Mouse (Mus musculus) left cerebral cortex, adult 2 months (tissue): Measurements from ENCODE around the gene Cdh13. TPM values are rescaled to one million over a fixed set of nuclear protein-coding genes. Genes with fewer than 3 reads are reported as not detected.

ENCODE experiments used
- DNase-seq, 2 experiments: peaks; one replicate each; pipeline ENCODE4 v3.0.0; 2021 to 2022; ENCODE audit warnings: low spot score in 2 of 2, mixed read lengths in 1 of 2; ENCODE audit errors: extremely low spot score in 1 of 2
- H3K27ac ChIP-seq: fragments of 200-600 bp; 2 replicates; pipeline ENCODE4 v1.8.1; 2022
- H3K4me3 ChIP-seq: fragments of 200-600 bp; 2 replicates; pipeline ENCODE4 v1.8.1; 2022
- CTCF ChIP-seq: fragments of 200-600 bp; IDR thresholded peaks from 2 replicates; pipeline ENCODE4 v1.8.1; 2022; ENCODE audit warnings: antibody characterized with exemption, mild to moderate bottlenecking, moderate library complexity
- intact Hi-C: fragments of 180-260 bp; cut with DNase I; formaldehyde crosslinking; loops from one replicate; pipeline ENCODE4 v1.15.1; 2025
- long read RNA-seq, 2 experiments: library from polyadenylated mRNA; stranded (forward); transcript quantifications; one replicate each; pipeline ENCODE4 v2.0.0; 2021; ENCODE audit warnings: borderline mapping rate in 2 of 2
- total RNA-seq, 2 experiments: library from RNA; stranded (reverse); gene quantifications; 2 replicates each; pipeline ENCODE4 v1.2.3; 2021

Gene Cdh13
- 10 to 100 TPM; 69.9 to 74.8 TPM for total RNA-seq
- long read RNA-seq, experiment 1, partial matches to known transcripts: 88 of 94 reads
- long read RNA-seq, experiment 1, other reads (novel, unspliced or antisense): 6 of 94 reads
- long read RNA-seq, experiment 2, partial matches to known transcripts: 60 of 61 reads
- long read RNA-seq, experiment 2, other reads (novel, unspliced or antisense): 1 of 61 reads

GRCm38 (mm10) chr8:118283600-118284111 is at the start of gene Cdh13:
Cdh13 (plus strand) TSS chr8:118283733.
- H3K4me3 ChIP-seq: peak within 1 kb of the TSS; percentile 60
- H3K27ac ChIP-seq: peak within 1 kb of the TSS; percentile 78
- DNase-seq: peak; percentile 73 to 74
- no peak; the same call in 1 of the 2 replicates for TF ChIP-seq CTCF
- intact Hi-C loops: loop anchor here (10.0 kb wide), 2 partner anchors 431 to 659 kb away; no protein-coding TSS in a partner anchor

- TF ChIP-seq CTCF: no peak
- intact Hi-C loops: loop anchor here (5.0 kb wide), 1 partner anchor 303 kb away; no protein-coding TSS in a partner anchor
- no peak overlapping the region for H3K27ac ChIP-seq
- DNase-seq: no peak
- H3K4me3 ChIP-seq: no peak overlapping the region
These were observed 47.9 kb upstream of the Cdh13 start for GRCm38 (mm10) chr8:118235626-118236025.

- Histone ChIP-seq H3K4me3 (no peak overlapping the region), H3K27ac (no peak overlapping the region)
- intact Hi-C loops: loop anchor here (5.0 kb wide), 1 partner anchor 305 kb away; no protein-coding TSS in a partner anchor
- DNase-seq: peak; percentile 33 to 42
- TF ChIP-seq CTCF: peak; percentile 44
These were observed 46.3 kb upstream of the Cdh13 start for GRCm38 (mm10) chr8:118237150-118237620.

- DNase-seq: no peak
- intact Hi-C loops: loop anchor here (5.0 kb wide), 1 partner anchor 306 kb away; no protein-coding TSS in a partner anchor
- no peak overlapping the region for H3K27ac ChIP-seq
- TF ChIP-seq CTCF: no peak
- H3K4me3 ChIP-seq: no peak overlapping the region
These were observed 45.4 kb upstream of the Cdh13 start for GRCm38 (mm10) chr8:118238156-118238555.

- H3K4me3 ChIP-seq: no peak overlapping the region
- H3K27ac ChIP-seq: no peak overlapping the region
- intact Hi-C loops: loop anchor here (5.0 kb wide), 1 partner anchor 307 kb away; no protein-coding TSS in a partner anchor
- no peak for TF ChIP-seq CTCF
- DNase-seq: no peak
These were observed 44.3 kb upstream of the Cdh13 start for GRCm38 (mm10) chr8:118239186-118239585.

- no peak for TF ChIP-seq CTCF
- DNase-seq: no peak
- H3K4me3 ChIP-seq: no peak overlapping the region
- H3K27ac ChIP-seq: no peak overlapping the region
- intact Hi-C loops: no loop called here
These were observed 34.2 kb upstream of the Cdh13 start for GRCm38 (mm10) chr8:118249319-118249718.

GRCm38 (mm10) chr8:118249923-118250322 is 33.6 kb upstream of the Cdh13 start:
- Histone ChIP-seq H3K4me3 (no peak overlapping the region), H3K27ac (no peak overlapping the region)
- intact Hi-C loops: no loop called here
- TF ChIP-seq CTCF: no peak
- no peak for DNase-seq

GRCm38 (mm10) chr8:118263117-118263516 is 20.4 kb upstream of the Cdh13 start:
- DNase-seq: no peak
- H3K27ac ChIP-seq: no peak overlapping the region
- intact Hi-C loops: no loop called here
- no peak overlapping the region for H3K4me3 ChIP-seq
- TF ChIP-seq CTCF: no peak

- Histone ChIP-seq H3K4me3 (no peak overlapping the region), H3K27ac (no peak overlapping the region)
- DNase-seq: peak in 1 of 2 experiments; percentile 41
- intact Hi-C loops: loop anchor here (2.0 kb wide), 1 partner anchor 80 kb away; no protein-coding TSS in a partner anchor
- TF ChIP-seq CTCF: no peak
These were observed 12.7 kb upstream of the Cdh13 start for GRCm38 (mm10) chr8:118270751-118271402.

GRCm38 (mm10) chr8:118272493-118272892 is 11.0 kb upstream of the Cdh13 start:
- no peak overlapping the region for H3K4me3 ChIP-seq
- H3K27ac ChIP-seq: no peak overlapping the region
- intact Hi-C loops: no loop called here
- TF ChIP-seq CTCF: no peak
- DNase-seq: no peak

GRCm38 (mm10) chr8:118274243-118274642 is 9.3 kb upstream of the Cdh13 start:
- no peak for TF ChIP-seq CTCF
- DNase-seq: no peak
- H3K4me3 ChIP-seq: no peak overlapping the region
- intact Hi-C loops: loop anchor here (2.0 kb wide), 1 partner anchor 343 kb away; no protein-coding TSS in a partner anchor
- H3K27ac ChIP-seq: no peak overlapping the region

GRCm38 (mm10) chr8:118274688-118275087 is 8.8 kb upstream of the Cdh13 start:
- peak; percentile 73 to 84 for DNase-seq
- TF ChIP-seq CTCF: peak; percentile 86
- H3K27ac ChIP-seq: no peak overlapping the region
- no peak overlapping the region for H3K4me3 ChIP-seq
- intact Hi-C loops: loop anchor here (2.0 kb wide), 1 partner anchor 344 kb away; no protein-coding TSS in a partner anchor
